Mouse (Mus musculus) liver (tissue): ENCODE results near the gene Ptprj.
"Not testable (repeated sequence)": the region's sequence is repeated elsewhere in the genome, so short reads cannot be mapped to it uniquely, and the experiment has no call there.

Experiments
- DNase-seq: peaks from one replicate; pipeline ENCODE4 v3.0.0-alpha.2; 2020; ENCODE audit warnings: mixed read lengths

Ptprj gene

GRCm38 (mm10) chr2:90474593-90475405, 105.6 kb downstream of the Ptprj start:
- peak; percentile 84 for DNase-seq

GRCm38 (mm10) chr2:90472701-90473100, 107.7 kb downstream of the Ptprj start:
- no peak for DNase-seq

GRCm38 (mm10) chr2:90470122-90470521, 110.3 kb downstream of the Ptprj start:
- no peak for DNase-seq

GRCm38 (mm10) chr2:90466480-90466879, 114.0 kb downstream of the Ptprj start:
- DNase-seq = no peak

GRCm38 (mm10) chr2:90463735-90464134, 116.7 kb downstream of the Ptprj start:
- no peak for DNase-seq

DNA sequence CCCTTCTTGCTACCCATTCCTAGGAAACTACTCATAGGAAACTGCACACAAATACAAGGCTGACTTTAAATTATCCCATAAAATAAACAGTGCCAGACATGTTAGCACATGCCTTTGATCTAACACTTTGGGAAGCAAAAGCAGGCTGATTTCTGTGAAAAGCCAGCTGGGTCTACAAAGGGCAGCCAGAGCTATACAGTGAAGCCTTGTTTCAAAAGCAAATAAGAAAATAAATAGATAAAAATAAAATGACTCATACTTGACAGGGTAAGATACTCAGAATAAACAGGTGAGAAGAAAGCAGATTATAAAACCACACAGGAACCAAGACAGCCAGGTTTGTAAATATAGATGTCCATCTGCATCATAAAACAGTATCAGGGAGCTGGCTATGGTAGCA, 118.2 kb downstream of the Ptprj start:
- no peak for DNase-seq

GRCm38 (mm10) chr2:90457946-90458345, 122.5 kb downstream of the Ptprj start:
- DNase-seq = no peak

GRCm38 (mm10) chr2:90452380-90452779, 128.1 kb downstream of the Ptprj start:
- DNase-seq = no peak

DNA sequence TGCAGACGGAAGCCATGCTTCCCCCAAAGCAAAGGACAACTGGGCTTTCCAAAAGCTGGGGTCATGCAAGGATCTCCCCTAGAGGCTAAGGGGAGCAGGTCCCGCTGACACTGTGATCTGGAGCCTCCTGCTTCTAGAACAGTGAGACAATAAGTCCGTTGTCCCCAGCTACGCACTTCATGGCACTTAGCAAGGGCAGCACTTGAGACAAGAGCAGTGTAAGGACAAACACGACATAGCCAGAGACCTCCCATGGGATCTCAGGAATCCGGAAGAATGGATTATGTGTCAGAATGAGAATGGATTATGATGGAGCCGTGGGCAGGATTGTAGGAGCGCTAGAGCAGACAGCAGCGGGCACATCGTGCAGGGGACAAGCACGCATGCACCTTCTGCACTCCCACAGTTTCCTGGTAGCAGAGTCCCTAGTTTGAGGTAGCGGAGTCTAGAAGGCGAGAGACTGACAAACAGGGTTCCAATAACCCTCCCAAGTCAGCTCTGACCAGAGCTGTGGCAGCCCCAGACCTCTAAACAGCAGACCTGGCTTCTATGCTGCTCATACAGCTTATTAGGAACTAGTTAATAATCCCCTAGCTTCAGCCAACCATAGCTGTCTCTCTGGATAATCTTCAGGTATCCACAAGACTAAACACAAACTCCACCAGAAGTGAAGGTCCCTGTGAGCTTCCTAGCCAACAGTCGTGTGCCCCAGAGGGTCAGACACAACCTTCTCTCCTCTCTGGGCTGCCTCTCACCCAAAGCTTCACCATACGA, 131.3 kb downstream of the Ptprj start:
- no peak for DNase-seq

- DNase-seq = no peak
Measured at GRCm38 (mm10) chr2:90443811-90444210, 136.6 kb downstream of the Ptprj start.

DNA sequence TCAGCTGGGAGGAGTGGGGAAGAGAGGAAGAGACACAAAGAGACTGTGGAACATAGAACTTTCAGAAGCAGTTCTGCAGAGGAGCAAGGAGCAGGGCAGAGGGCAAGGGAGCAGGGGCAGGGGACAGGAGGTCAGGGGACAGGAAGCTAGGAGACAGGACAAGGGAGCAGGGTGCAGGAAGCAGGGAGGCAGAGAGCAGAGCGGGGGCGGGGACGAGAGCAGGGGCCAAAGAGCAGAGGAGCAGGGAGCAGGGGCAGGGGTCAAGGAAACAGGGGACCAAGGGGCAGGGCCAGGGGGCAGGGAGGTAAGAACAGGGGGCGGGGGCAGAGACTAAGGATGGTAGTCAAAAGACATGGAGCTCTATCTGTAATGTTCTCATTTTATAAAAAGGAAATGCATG, 138.6 kb downstream of the Ptprj start:
- DNase-seq = not testable (repeated sequence)

- DNase-seq = not testable (repeated sequence)
Measured at GRCm38 (mm10) chr2:90440169-90440568, 140.3 kb downstream of the Ptprj start.

GRCm38 (mm10) chr2:90437453-90437852, 143.0 kb downstream of the Ptprj start:
- not testable (repeated sequence) for DNase-seq

DNA sequence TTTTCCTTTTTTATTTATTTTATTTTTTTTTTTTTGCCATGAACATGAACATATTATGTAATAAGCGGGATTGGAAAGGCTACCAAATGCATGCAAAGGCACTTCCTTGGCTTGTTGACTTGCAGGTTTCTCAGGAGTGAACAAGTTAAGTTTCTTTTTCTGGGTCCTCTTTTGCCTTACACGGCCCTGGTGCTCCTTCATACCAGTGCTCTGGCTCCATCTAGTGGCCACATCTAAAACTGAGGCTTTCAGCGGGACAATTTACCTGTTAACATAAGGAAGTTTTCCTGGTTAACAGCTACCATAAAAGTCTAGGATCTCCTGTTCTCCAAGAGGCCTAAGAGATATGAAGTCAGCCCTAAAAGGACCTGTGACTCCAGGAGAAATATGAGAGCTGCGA, 150.7 kb downstream of the Ptprj start:
- DNase-seq = not testable (repeated sequence)

- DNase-seq = not testable (repeated sequence)
Measured at GRCm38 (mm10) chr2:90428988-90429717, 151.3 kb downstream of the Ptprj start.

DNA sequence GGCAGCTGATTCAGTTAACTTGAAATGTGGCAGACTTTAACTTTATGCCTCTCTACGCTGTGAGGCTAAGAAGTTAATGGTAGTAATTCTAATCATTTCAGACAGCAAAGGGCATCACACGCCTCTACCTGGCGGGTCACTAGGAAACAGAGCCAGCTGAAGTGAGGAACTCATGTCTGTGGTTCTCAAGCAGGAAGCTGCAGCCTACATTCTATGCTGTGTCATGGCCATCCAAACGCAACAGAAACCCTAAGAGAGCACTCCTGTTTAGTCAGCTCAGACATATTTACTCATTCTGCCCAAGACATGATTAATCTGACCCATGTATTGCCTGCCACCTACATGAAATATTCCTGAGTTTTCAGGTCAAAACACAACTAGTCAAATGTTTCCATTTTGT, 155.5 kb downstream of the Ptprj start:
- DNase-seq = not testable (repeated sequence)

- not testable (repeated sequence) for DNase-seq
Measured at GRCm38 (mm10) chr2:90422282-90422681, 158.2 kb downstream of the Ptprj start.

GRCm38 (mm10) chr2:90414110-90414821, 166.2 kb downstream of the Ptprj start:
- DNase-seq = not testable (repeated sequence)

- DNase-seq = not testable (repeated sequence)
Measured at GRCm38 (mm10) chr2:90398633-90399107, 181.8 kb downstream of the Ptprj start, which contains the start of gene Olfr1274-ps. Gene Olfr1274-ps (plus strand): TSS chr2:90398683.
